Mouse (Mus musculus): ENCODE measurements around the gene Olfr485.
"Not testable (repeated sequence)": the region's sequence is repeated elsewhere in the genome, so short reads cannot be mapped to it uniquely, and the experiment has no call there.

GRCm38 (mm10) chr7:108172642-108173041 is 13.0 kb upstream of the Olfr485 start, which contains the start of gene Olfr486:
- not testable (repeated sequence) for TF ChIP-seq POLR2A (IDR thresholded peaks at IDR 0.05; ENCODE audit: borderline replicate concordance, insufficient read depth, low read length); CTCF (IDR thresholded peaks at IDR 0.05; ENCODE audit: borderline replicate concordance, insufficient read depth, low read depth, low read length)
